Mouse (Mus musculus): ENCODE results near the gene Itga3.

GRCm38 (mm10) chr11:95025227-95026012 is 51.2 kb downstream of the Itga3 start:
- TF ChIP-seq IRF4 (IDR thresholded peaks at IDR 0.05; ENCODE audit: low read depth, low read length) = no peak
- no peak for TF ChIP-seq GABPA (IDR thresholded peaks at IDR 0.05; ENCODE audit: insufficient replicate concordance, low read depth, low read length)
- TF ChIP-seq USF1 (IDR thresholded peaks at IDR 0.05; ENCODE audit: low read depth, low read length) = no peak
- no peak for TF ChIP-seq JUND (conservative IDR thresholded peaks at IDR 0.05; ENCODE audit: low read depth, low read length)
- TF ChIP-seq HCFC1 (IDR thresholded peaks at IDR 0.05; ENCODE audit: low read depth, low read length) = no peak
- no peak for TF ChIP-seq UBTF (IDR thresholded peaks at IDR 0.05; ENCODE audit: low read depth, low read length)
- no peak for TF ChIP-seq CTCF (conservative IDR thresholded peaks at IDR 0.05 in 1 of 2, IDR thresholded peaks at IDR 0.05 in 1 of 2; ENCODE audit: low read depth in 2 of 2, low read length in 2 of 2)
- no peak for TF ChIP-seq MAFK (IDR thresholded peaks at IDR 0.05; ENCODE audit: insufficient replicate concordance, low read length)
- no peak for TF ChIP-seq SIN3A (IDR thresholded peaks at IDR 0.05; ENCODE audit: low read length)
- no peak for TF ChIP-seq POLR2A (IDR thresholded peaks at IDR 0.05; ENCODE audit: low read depth, low read length)
- no peak for TF ChIP-seq ZKSCAN1 (IDR thresholded peaks at IDR 0.05; ENCODE audit: borderline replicate concordance, low read depth, low read length)

Data from CH12.LX (cell line).